Mouse (Mus musculus) adrenal gland, postnatal 10 days (tissue): ENCODE results near the gene Bad. TPM values are rescaled to one million over a fixed set of nuclear protein-coding genes. Genes with fewer than 3 reads are reported as not detected.
"Not testable (repeated sequence)": the region's sequence is repeated elsewhere in the genome, so short reads cannot be mapped to it uniquely, and the experiment has no call there.

Source experiments
- DNase-seq: peaks from one replicate; pipeline ENCODE4 v3.0.0; 2021; ENCODE audit warnings: mixed read lengths
- microRNA-seq: library from miRNA; unstranded; fragments of <30 nt; microRNA quantifications from one replicate; pipeline ENCODE4 v1.2.0, GENCODE M21; 2021
- total RNA-seq, 2 experiments: library from RNA; stranded (reverse); gene quantifications; 2 replicates each; pipeline ENCODE4 v1.2.3; 2021

Bad gene
- total RNA-seq, 2 experiments from 2014 or later, result 42.0 to 51.8 TPM

DNA sequence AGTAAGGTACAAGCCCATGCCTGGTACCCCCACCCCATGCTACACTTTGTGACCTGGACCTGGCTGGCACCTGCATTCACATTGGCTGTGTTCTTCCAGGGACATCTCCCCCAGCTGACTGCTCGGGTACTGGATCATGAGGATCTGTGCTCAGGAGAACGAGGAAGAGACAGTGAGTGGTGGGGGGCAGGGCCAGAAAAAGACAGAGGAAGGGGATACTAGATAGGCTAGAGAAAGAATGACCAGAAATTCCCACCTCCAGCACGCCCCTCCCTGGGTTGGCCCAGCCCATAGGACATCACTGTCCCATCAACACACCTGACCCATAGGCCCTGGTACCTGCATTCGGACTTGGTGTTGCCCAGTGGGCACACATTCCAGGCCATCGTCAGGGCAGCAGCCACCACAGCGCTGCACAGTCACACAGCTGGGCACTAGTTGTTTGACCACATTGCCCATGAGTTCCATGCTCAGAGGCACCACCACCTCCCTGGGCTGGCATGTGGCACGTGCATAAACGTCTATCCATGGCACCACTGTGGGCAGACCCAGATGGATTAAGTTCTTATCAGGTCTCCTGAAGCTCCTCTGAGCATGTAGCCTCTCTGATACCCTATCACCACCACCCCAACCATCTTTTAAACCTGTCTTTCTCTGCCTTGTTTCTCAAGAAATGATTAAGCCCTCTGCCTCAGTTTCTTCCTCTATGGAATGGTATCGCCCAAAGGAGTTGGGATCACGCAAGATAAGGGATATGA is 44.5 kb downstream of the Bad start:
- DNase-seq, result no peak

DNA sequence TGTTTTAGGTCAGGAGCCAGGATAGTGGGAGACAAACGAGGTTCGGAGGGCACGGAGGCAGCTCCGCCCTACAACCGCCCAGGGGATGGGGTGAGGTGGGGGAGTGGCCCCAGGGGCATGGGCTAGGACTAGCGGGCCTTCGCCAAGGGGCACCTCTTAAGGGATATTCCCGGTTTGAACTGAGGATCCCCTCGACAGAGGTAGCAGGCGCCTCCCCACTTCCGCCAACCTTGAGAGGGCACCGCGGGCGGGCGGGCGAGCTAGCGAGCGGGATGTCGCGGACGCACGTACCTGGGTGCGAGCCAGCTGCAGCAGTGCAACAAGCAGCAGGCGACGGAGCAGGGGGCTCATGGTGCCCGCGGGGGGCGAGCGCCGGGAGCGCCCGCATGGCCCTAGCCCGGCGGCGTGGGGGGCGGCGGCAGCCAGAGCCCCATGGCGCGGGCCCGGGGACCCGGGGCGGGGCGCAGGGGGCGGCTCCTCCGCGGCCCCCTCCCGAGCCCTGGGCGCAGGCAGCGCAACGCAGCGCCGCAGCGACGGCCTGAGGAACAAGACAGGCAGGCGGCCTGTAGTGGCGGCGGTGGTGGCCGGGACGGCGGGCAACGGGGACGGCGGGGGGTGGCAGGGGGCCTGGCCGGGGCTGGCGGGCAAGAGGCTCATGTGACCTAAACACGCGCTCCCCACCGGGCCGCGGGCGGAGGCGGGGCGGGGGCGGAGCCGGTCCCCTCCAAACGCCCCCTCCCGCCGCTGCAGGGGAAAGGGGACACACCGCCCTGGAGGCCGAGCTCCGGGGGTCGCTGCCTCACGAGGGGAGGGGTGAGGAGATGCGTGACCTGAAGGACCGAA is 45.6 kb downstream of the Bad start, which contains the start of gene Vegfb:
Vegfb (minus strand) TSS at position 591 of the 843 bp plus-strand sequence.
- DNase-seq, result peak; percentile 84

DNA sequence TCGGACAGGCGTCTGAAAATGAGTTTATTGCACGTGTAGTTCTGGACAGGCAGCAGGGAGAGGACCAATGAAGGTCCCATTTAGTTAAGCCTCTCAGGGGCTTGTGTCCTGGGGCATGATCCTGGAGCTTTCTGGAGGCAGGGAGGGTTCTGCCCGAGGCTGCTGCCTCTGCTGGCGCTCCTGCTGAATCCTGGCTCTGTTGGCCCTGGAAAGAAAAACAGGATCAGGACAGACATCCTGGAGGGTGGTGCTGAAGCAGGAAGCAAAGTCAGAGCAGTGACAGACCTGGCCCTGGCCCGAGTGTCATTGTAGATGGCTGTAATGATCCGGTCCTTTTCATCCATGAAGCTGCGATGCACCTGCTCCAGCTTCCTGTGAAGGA is 46.2 kb downstream of the Bad start:
- DNase-seq, result no peak

DNA sequence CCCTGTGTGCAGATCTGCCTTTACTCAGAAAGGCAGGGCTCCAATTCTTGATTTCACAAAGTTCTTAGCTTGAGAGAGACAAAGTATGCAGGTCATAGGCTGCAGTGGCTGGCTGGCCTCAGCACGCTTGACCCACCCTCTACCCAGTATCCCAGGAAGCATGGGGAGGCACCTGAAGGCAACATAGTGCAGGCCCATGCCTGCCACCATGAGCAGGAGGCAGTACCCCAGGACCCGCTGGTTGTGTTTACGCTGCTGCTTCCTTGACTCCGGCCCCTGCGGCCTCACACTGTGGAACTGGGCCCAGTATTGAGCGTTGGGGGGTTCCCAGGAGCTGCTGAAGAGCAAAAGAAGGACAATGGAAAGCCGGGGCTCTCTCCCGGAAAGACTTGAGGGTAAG is 47.6 kb downstream of the Bad start:
- DNase-seq, result no peak

DNA sequence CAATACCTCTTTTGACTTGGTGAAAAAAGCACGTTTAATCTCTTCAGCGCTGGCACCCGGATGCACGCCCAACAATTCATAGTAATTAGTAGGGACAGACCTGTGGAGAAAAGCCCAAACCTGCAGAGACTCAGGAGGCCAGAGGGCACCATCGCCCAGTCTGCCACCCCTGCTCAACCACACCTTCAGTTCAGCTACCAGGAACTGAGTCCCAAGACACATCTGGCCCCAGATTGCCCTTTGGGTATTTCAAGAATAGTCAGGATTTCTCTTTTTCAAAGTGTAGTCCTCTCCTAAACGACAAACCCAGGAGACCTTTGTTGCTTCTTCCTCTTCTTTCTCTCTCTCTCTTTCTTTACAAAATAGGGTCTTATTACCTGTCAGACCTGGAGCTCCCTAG is 49.1 kb downstream of the Bad start:
- DNase-seq, result no peak

DNA sequence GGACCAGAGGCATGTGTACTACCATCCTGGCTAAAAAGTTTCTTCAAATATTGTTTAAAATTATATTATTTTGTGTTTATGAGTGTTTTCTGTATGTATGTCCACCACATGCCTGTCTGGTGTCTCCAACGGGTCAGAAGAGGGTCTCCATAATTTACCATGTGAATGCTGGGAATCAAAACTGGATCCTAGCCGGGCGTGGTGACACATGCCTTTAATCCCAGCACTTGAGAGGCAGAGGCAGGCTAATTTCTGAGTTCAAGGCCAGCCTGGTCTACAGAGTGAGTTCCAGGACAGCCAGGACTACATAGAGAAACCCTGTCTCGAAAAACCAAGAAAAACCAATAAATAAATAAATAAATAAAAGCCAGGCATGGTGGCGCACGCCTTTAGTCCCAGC is 49.5 kb downstream of the Bad start:
- DNase-seq, result not testable (repeated sequence)

DNA sequence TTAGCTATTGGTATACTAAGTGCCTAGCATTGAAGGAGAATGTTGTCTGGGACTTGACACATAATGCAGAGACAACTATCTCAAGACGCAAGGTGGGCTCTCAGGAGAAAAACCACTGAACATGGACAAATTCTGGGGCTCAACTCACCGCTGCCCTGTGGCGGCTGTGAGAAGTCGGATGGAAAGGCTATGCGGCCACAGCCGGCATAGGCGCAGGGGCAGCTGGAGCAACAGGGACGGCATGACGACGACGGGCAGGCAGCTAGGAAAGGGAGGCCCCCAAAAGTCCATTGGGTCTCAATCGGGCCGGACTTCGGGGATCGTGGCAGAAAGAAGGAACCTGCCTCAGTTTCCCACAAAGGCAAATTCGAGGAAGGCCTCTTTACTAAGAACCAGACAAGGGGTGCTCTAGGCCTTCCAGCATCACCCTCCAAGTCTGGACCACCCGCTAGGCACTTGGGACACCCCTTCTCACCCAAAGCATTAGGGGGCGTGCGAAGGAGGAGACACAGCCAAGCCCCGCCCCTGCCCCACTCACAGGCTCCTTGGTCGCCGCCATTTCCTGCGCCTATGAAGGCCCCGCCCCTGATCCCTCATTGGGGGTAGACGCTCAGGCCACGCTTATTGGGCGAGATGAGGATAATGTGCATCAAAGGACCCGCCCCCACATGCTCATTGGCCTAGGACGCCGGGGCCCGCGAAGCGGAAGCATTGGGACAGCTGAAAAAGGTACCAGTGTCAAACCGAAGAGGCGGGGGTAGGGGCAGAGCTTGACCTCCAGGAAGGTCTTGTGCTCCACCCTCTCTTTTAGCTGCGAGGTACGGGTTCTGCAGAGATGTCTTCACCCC is 50.6 kb downstream of the Bad start, which contains the start of gene Dnajc4:
Dnajc4 (minus strand) TSS at position 562 of the 848 bp plus-strand sequence.
- DNase-seq, result peak; percentile 97

DNA sequence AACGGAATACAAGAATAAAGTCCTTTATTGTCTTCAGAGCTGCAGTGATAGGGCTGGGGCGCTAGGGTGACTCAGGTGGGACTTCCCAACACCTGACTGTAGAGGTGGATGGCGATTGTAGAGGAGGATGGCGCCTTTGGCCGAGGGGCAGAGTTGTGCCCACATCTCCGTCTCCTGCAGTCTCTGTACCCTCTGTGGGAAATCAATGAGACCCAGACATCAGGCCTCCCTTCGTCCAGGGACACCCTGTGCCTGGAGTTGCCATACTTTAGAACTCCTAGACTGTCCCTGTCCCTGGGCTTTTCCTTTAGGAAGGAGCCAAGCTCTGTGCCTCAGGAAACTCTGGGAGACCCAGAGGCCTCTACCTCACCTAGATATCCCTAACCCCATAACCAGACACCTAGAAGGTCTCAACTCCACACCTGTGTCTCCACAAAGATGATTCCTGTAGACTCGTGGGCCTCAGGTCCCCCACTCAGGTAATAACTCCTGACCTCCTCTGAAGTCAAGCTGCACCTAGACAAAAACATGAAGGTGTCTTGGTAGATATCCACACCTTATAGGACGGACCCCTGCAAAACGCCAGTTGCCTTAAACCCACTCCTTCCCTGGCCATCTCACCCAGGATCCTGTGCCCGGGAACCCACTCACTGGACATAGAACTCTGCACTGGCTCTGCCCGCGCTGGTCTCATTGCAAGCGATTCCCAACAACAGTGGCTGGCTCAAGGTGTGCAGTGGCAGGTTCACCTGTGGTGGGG is 51.5 kb downstream of the Bad start:
- DNase-seq, result peak; percentile 6

DNA sequence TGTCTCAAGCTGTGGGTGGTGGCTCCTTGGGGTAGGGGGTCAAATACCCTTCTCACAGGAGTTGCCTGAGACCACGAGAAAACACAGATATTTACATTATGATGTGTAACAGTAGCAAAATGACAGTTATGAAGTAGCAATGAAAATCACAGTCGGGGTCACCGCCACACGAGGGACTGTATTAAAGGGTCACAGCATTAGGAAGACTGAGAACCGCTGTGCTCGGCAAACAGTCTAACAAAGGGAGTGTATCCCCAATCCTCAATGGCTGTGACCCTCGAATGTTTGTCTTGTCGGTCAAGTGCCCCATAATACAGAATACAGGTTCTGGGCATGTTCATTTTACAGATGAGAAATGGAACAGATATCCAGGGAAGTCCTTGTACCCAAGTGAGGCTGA is 52.3 kb downstream of the Bad start:
- DNase-seq, result no peak

DNA sequence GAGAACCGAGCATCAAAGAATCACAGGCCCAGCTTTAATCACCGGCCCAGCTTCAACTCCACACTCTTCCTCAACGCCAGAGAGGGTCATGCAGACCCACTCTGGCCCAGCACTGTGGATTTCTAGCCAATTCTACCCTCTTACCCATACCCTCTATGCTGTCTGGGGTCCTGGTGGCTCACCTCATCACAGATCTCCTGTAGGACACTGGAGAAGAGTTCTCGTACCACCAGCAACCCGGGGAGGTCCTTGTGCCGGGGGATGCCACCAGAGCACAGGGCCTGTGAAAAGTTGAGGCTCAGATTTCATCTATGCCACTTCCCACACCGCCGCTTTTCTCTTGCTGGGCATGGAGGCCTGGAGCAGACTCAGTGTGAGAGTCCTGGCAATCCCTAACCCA is 52.8 kb downstream of the Bad start:
- DNase-seq, result no peak

DNA sequence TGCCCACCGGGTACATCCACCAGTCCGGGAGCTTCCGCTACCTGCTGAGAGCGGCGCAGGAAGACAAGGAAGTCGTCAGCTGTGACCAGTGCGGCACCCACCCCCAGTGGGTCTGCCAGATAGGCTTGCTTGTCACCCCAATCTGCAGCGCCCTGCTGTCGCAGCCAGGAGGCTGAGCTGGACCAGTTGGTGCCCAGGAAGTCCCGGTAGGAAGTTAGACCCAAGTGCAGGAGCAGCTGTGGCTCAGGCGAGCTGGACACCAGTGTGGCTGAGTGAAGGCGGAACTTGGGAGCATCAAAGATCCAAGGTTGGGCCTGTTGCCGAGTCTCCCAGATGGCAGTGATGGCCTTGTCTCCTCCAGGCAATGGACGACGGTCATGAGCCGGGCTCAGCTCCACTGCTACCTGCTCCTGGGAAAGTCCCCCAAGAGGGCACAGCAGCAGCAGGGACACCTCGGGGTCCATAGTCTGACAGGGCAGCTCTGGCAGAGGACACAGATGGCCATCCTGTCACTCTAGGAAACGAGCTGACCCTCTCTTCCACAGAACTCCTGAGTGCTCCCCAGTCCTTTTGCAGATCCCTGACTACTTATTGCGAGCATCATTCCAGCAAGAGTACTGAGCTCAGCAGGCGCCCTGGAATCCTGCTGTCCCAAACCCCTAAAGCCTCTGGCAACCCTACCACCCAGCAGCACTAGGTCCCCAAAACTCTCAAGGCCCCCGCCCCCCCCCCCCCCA is 53.8 kb downstream of the Bad start:
- peak; percentile 52 for DNase-seq

DNA sequence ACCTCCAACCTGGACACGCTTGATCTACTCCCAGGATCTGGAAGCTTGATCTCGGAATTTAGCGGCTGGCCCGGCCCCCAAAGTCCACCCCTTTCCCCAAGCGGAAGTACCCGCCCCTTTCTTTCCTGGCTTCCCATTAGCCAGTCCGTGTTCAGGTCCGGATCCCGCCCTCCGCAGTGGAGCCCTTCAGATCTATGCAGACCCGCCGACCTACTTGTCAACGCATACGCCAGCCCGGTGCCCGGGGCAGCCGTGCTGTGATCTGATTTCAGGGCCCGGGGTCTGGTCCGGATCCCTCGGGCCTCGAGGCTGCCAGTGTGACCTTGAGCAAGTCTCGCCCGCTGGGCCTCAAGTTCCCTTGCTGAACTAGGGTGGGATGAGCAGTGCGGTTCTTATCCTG is 54.3 kb downstream of the Bad start, which contains the start of the genes Nudt22 and Trpt1:
Nudt22 (minus strand) TSS at position 112 of the 400 bp plus-strand sequence.
Trpt1 (plus strand) TSS at position 126 of the 400 bp plus-strand sequence.
- DNase-seq, result peak; percentile 94

DNA sequence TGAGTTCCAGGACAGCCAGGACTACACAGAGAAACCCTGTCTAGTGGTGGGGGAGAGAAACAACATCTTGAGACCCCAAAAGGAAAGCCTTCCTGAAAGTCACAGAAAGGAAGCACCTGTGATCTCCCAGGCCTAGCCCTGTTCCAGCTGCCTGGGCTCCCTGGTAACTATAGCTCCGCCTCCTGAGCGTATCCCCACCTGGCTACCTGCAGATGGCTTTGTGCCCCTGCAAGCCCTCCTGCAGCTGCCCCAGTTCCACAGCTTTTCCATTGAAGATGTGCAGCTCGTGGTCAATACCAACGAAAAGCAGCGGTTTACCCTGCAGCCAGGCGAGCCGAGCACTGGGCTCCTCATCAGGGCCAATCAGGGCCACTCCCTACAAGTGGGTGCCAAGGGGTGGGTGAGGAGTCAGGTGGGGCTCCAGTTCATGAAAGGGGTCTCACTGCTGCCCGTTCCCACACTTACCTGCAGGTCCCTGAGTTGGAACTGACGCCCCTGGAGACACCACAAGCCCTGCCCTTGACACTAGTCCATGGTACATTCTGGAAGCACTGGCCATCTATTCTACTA is 56.1 kb downstream of the Bad start:
- no peak for DNase-seq

DNA sequence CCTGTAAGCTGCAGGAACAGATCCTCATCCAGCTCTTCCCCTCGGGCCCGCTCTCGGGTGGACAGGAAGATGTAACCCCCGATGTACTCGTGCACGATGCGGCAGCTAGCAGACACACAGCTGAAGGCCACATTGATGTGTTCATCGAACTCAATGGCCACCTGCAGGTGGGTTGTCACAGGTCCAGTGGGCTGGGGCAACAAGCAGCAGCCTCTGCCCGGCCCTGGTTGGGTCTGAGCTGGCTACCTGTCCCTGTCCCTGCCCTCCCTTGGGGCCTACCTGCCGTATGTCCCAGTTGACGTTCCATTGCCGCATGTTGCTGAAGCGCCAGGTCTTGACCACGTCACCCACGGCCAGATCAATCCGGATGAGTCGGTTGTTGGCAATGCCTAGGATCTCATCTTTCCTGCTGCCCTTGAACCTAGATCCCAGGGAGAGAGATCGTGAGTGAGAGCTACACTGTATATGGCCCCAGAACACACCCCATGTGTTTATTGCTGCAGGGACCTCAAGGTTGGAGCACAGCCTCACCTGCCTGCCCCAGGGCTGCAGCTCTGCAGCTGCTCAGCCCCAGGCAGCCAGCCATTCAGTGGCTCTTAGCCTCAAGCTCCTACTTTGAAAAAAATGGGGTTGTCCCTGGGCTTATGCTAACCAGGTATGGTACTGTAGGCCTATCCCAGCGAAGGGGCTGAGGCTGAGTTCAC is 57.9 kb downstream of the Bad start:
- DNase-seq, result peak; percentile 5

Small RNAs within 50 kb of the gene (microRNA-seq; reads per million reads assigned to microRNA genes)
- 4.6 reads per million, percentile 3 among the genes with 10 or more reads in this experiment for gene Mir6990

Other genes with a start within 250 kb of the Bad start
- 10 to 100 TPM; 21.5 to 27.5 TPM for gene Rps6ka4, start 101.2 kb upstream of the Bad start, total RNA-seq
- 1 to 10 TPM; 4.1 TPM for gene Ccdc88b, start 83.7 kb upstream of the Bad start, total RNA-seq
- gene Trmt112, start 32.2 kb upstream of the Bad start, total RNA-seq, result 10 to 100 TPM; 53.9 to 70.4 TPM
- gene Prdx5, start 31.8 kb upstream of the Bad start, total RNA-seq, result 100 to 1,000 TPM; 417 to 451 TPM
- 10 to 100 TPM; 71.0 to 97.4 TPM for gene Esrra, start 20.0 kb upstream of the Bad start, total RNA-seq
- 1 to 10 TPM; 1.2 to 1.7 TPM for gene Catsperz, start 16.5 kb upstream of the Bad start, total RNA-seq
- under 1 TPM; 0.30 to 0.73 TPM for gene Kcnk4, start 7.3 kb upstream of the Bad start, total RNA-seq
- gene Gpr137, start 619 bp downstream of the Bad start, total RNA-seq, result 10 to 100 TPM; 33.8 to 42.3 TPM
- 100 to 1,000 TPM; 289 to 333 TPM for gene Ppp1r14b, start 33.1 kb downstream of the Bad start, total RNA-seq
- gene Plcb3, start 34.6 kb downstream of the Bad start, total RNA-seq, result 10 to 100 TPM; 45.7 to 63.5 TPM
- gene Fkbp2, start 38.6 kb downstream of the Bad start, total RNA-seq, result 10 to 100 TPM; 70.7 to 71.4 TPM
- gene Vegfb, start 45.8 kb downstream of the Bad start, total RNA-seq, result 100 to 1,000 TPM; 110 to 139 TPM
- 10 to 100 TPM; 46.0 to 58.5 TPM for gene Dnajc4, start 50.7 kb downstream of the Bad start, total RNA-seq
- 10 to 100 TPM; 29.4 to 34.1 TPM for gene Nudt22, start 54.3 kb downstream of the Bad start, total RNA-seq
- 10 to 100 TPM; 13.3 to 21.3 TPM for gene Trpt1, start 54.3 kb downstream of the Bad start, total RNA-seq
- gene Fermt3, start 77.6 kb downstream of the Bad start, total RNA-seq, result 10 to 100 TPM in 1 of 2 experiments, 1 to 10 TPM in 1; 9.8 to 10.1 TPM
- gene Stip1, start 98.1 kb downstream of the Bad start, total RNA-seq, result 100 to 1,000 TPM; 101 to 107 TPM
- 100 to 1,000 TPM; 134 to 155 TPM for gene Macrod1, start 114.9 kb downstream of the Bad start, total RNA-seq
- gene Flrt1, start 163.9 kb downstream of the Bad start, total RNA-seq, result 1 to 10 TPM; 1.1 to 2.0 TPM